Mouse (Mus musculus): Measurements from ENCODE around the gene Phb2. TPM values are rescaled to one million over a fixed set of nuclear protein-coding genes. Genes with fewer than 3 reads are reported as not detected.

Phb2 gene
- total RNA-seq, 2 experiments from 2014 or later: 151 to 160 TPM

DNA sequence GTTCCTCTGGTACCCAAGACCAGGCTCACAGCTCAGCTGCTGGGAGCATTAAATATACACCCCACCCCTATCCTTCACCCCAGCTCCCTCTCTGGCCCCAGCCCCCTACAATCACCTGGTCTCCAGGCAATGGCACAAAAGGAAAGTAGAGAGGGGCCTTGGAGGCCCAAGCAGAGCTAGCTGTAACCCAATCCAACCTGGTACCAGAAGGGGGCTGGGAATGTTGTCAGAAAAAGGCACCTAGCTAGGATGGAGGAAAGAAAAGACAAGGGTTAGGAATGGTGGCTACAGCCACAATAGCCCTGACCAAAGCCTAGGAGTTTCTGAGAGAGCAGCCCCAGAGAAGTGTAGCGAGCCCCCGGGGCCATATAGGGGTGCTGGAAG, 46.7 kb downstream of the Phb2 start:
- intact Hi-C loops (cut with DNase I): loop anchor here (5.0 kb wide), 1 partner anchor 48 kb away; the partner anchor contains the start of gene Spsb2

DNA sequence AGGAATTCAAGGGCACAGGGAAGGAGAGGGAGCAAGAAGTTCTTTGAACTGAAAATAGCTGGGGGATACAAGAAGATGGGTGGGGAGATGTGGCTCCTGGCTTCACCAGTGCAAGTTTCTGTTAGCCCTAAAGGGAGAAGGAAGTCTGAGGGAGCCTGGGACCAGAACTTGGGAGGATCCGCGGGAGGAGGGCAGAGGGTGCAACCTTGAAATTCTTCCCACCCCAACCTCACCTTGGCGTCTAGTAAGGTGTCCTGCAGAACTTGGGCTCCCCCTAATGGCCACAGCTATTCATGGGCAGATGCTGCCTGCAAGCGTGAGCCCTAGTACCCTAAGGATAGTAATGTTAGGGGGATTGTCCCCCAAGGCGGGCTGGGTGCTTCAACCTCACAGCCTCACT, 47.1 kb downstream of the Phb2 start:
- peak; percentile 54 to 89 for DNase-seq (ENCODE audit: extremely low spot score in 1 of 2, low spot score in 2 of 2)
- intact Hi-C loops (cut with DNase I): loop anchor here (5.0 kb wide), 1 partner anchor 48 kb away; the partner anchor contains the start of gene Spsb2

More for the DNA sequence above, 46.7 kb downstream of the Phb2 start:
- no peak for DNase-seq (ENCODE audit: extremely low spot score in 1 of 2, low spot score in 2 of 2)

DNA sequence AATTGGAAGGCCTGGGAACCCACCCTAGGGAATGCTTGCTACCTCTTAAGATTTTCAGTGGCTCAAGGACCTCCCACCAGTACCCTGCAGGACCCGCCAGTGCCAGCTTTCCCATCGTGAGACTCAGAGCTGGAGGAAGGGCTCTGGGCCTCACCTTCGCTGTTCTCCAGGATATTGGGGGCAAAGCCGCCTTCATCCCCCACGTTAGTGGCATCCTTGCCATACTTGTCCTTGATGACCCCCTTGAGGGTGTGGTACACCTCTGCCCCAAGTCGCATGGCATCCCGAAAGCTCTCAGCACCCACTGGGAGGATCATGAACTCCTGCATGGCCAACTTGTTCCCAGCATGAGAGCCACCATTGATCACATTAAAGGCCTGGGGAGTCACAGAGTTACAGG, 53.8 kb downstream of the Phb2 start:
- intact Hi-C loops (cut with DNase I): no loop called here
- no peak for DNase-seq (ENCODE audit: extremely low spot score in 1 of 2, low spot score in 2 of 2)

Small RNAs within 50 kb of the gene (microRNA-seq; reads per million reads assigned to microRNA genes)
- gene Mir141 (not detected), gene Mir200c (22.4 reads per million, percentile 41 among the genes with 10 or more reads in this experiment)

Other genes starting within 250 kb of the Phb2 start
- 100 to 1,000 TPM; 333 TPM for gene Clstn3, start 247.5 kb upstream of the Phb2 start, total RNA-seq (2021)
- under 1 TPM; 0.21 to 0.30 TPM for gene C1rl, start 219.2 kb upstream of the Phb2 start, total RNA-seq (2021)
- gene C1ra, start 199.9 kb upstream of the Phb2 start, total RNA-seq (2021): 1 to 10 TPM in 1 of 2 experiments, under 1 TPM in 1; 0.99 to 1.2 TPM
- gene C1s1, start 170.0 kb upstream of the Phb2 start, total RNA-seq (2021): 1 to 10 TPM; 1.2 to 2.0 TPM
- gene C1rb, start 142.0 kb upstream of the Phb2 start, total RNA-seq (2021): not detected
- under 1 TPM; 0.19 to 0.59 TPM for gene C1s2, start 76.3 kb upstream of the Phb2 start, total RNA-seq (2021)
- 10 to 100 TPM; 29.7 to 36.4 TPM for gene Lpcat3, start 49.3 kb upstream of the Phb2 start, total RNA-seq (2021)
- gene Emg1, start 158 bp upstream of the Phb2 start, total RNA-seq (2021): 10 to 100 TPM; 38.0 to 42.6 TPM
- gene Ptpn6, start 26.4 kb downstream of the Phb2 start, total RNA-seq (2021): 1 to 10 TPM; 3.4 to 4.7 TPM
- gene Grcc10, start 29.0 kb downstream of the Phb2 start, total RNA-seq (2021): 100 to 1,000 TPM; 298 to 316 TPM
- not detected for gene Gm45234, start 43.7 kb downstream of the Phb2 start, total RNA-seq (2021)
- 100 to 1,000 TPM; 156 to 158 TPM for gene Atn1, start 44.2 kb downstream of the Phb2 start, total RNA-seq (2021)
- 100 to 1,000 TPM; 466 to 486 TPM for gene Eno2, start 57.3 kb downstream of the Phb2 start, total RNA-seq (2021)
- under 1 TPM; 0.41 to 0.77 TPM for gene Lrrc23, start 67.4 kb downstream of the Phb2 start, total RNA-seq (2021)
- gene Spsb2, start 96.3 kb downstream of the Phb2 start, total RNA-seq (2021): 1 to 10 TPM; 4.4 to 5.3 TPM
- 100 to 1,000 TPM; 512 to 527 TPM for gene Tpi1, start 102.0 kb downstream of the Phb2 start, total RNA-seq (2021)
- gene Usp5, start 117.1 kb downstream of the Phb2 start, total RNA-seq (2021): 100 to 1,000 TPM; 194 to 200 TPM
- gene Cdca3, start 117.2 kb downstream of the Phb2 start, total RNA-seq (2021): 1 to 10 TPM; 2.8 to 4.4 TPM
- gene Gnb3, start 127.9 kb downstream of the Phb2 start, total RNA-seq (2021): under 1 TPM; 0.19 to 0.28 TPM
- 10 to 100 TPM; 30.7 to 32.5 TPM for gene P3h3, start 145.4 kb downstream of the Phb2 start, total RNA-seq (2021)
- gene Gpr162, start 151.6 kb downstream of the Phb2 start, total RNA-seq (2021): 100 to 1,000 TPM; 214 to 216 TPM
- gene Cd4, start 175.9 kb downstream of the Phb2 start, total RNA-seq (2021): 1 to 10 TPM; 1.2 to 3.7 TPM
- 1 to 10 TPM; 1.4 to 1.5 TPM for gene Lag3, start 199.4 kb downstream of the Phb2 start, total RNA-seq (2021)
- 1,000 to 10,000 TPM; 1,368 to 1,394 TPM for gene Ptms, start 207.8 kb downstream of the Phb2 start, total RNA-seq (2021)
- 100 to 1,000 TPM; 597 to 610 TPM for gene Mlf2, start 219.1 kb downstream of the Phb2 start, total RNA-seq (2021)